Mouse (Mus musculus) kidney, postnatal 10 days (tissue): ENCODE data around the gene Mtmr2.
A peak's percentile ranks its signal among the peaks of the same experiment; 100 is the strongest.
"Not testable (repeated sequence)": the region's sequence is repeated elsewhere in the genome, so short reads cannot be mapped to it uniquely, and the experiment has no call there.

Source experiments
- DNase-seq: peaks from one replicate; pipeline ENCODE4 v3.0.0; 2021; ENCODE audit warnings: mixed read lengths

Gene Mtmr2

GRCm38 (mm10) chr9:13748404-13748797 lies at the start of gene Mtmr2:
Gene Mtmr2 (plus strand): TSS chr9:13748410.
- no peak for DNase-seq

- DNase-seq = no peak
Measured at GRCm38 (mm10) chr9:13699061-13699780, 49.0 kb upstream of the Mtmr2 start.

GRCm38 (mm10) chr9:13699781-13700116 lies 48.5 kb upstream of the Mtmr2 start:
- DNase-seq = no peak

GRCm38 (mm10) chr9:13701773-13702172 lies 46.4 kb upstream of the Mtmr2 start:
- DNase-seq = no peak

- DNase-seq = no peak
Measured at GRCm38 (mm10) chr9:13703100-13703499, 45.1 kb upstream of the Mtmr2 start.

- no peak for DNase-seq
Measured at GRCm38 (mm10) chr9:13704917-13705316, 43.3 kb upstream of the Mtmr2 start.

- no peak for DNase-seq
Measured at GRCm38 (mm10) chr9:13707066-13707555, 41.1 kb upstream of the Mtmr2 start.

- DNase-seq = no peak
Measured at GRCm38 (mm10) chr9:13709436-13709835, 38.8 kb upstream of the Mtmr2 start.

GRCm38 (mm10) chr9:13715891-13716290 lies 32.3 kb upstream of the Mtmr2 start:
- DNase-seq = not testable (repeated sequence)

- peak; percentile 89 for DNase-seq
Measured at GRCm38 (mm10) chr9:13716316-13717099, 31.7 kb upstream of the Mtmr2 start.

- DNase-seq = peak; percentile 98
Measured at GRCm38 (mm10) chr9:13748798-13749674, 826 bp downstream of the Mtmr2 start.

GRCm38 (mm10) chr9:13749675-13749998 lies 1.4 kb downstream of the Mtmr2 start:
- DNase-seq = no peak

- DNase-seq = no peak
Measured at GRCm38 (mm10) chr9:13752543-13752942, 4.3 kb downstream of the Mtmr2 start.

- no peak for DNase-seq
Measured at GRCm38 (mm10) chr9:13760430-13760829, 12.2 kb downstream of the Mtmr2 start.

- DNase-seq = no peak
Measured at GRCm38 (mm10) chr9:13765624-13766023, 17.4 kb downstream of the Mtmr2 start.

- DNase-seq = no peak
Measured at GRCm38 (mm10) chr9:13766570-13766969, 18.4 kb downstream of the Mtmr2 start.

GRCm38 (mm10) chr9:13774732-13775131 lies 26.5 kb downstream of the Mtmr2 start:
- no peak for DNase-seq

GRCm38 (mm10) chr9:13781985-13782384 lies 33.8 kb downstream of the Mtmr2 start:
- no peak for DNase-seq

GRCm38 (mm10) chr9:13790864-13791263 lies 42.7 kb downstream of the Mtmr2 start:
- DNase-seq = not testable (repeated sequence)

- DNase-seq = no peak
Measured at GRCm38 (mm10) chr9:13794302-13794701, 46.1 kb downstream of the Mtmr2 start.

- DNase-seq = no peak
Measured at GRCm38 (mm10) chr9:13794756-13795155, 46.5 kb downstream of the Mtmr2 start.

- no peak for DNase-seq
Measured at GRCm38 (mm10) chr9:13804480-13804879, 56.3 kb downstream of the Mtmr2 start.

GRCm38 (mm10) chr9:13806854-13807253 lies 58.6 kb downstream of the Mtmr2 start:
- DNase-seq = no peak
